Mouse (Mus musculus) thymus, adult 18-20 months (tissue): ENCODE measurements around the gene Gpsm1.
A peak's percentile ranks its signal among the peaks of the same experiment; 100 is the strongest.

ENCODE experiments used
- DNase-seq, 2 experiments: peaks; one replicate each; pipeline ENCODE4 v3.0.0; 2022; ENCODE audit warnings: mixed read lengths in 2 of 2

Gpsm1 gene

GRCm38 (mm10) chr2:26312812-26313211 is 2.5 kb upstream of the Gpsm1 start:
- DNase-seq: no peak

- no peak for DNase-seq
Observed at GRCm38 (mm10) chr2:26313394-26313793, 1.9 kb upstream of the Gpsm1 start.

GRCm38 (mm10) chr2:26314281-26315071 is 839 bp upstream of the Gpsm1 start:
- no peak for DNase-seq

- peak in 1 of 2 experiments; percentile 33 for DNase-seq
Observed at GRCm38 (mm10) chr2:26315925-26316311, 603 bp downstream of the Gpsm1 start.

- no peak for DNase-seq
Observed at GRCm38 (mm10) chr2:26316576-26317246, 1.4 kb downstream of the Gpsm1 start.

GRCm38 (mm10) chr2:26317371-26317770 is 2.1 kb downstream of the Gpsm1 start:
- no peak for DNase-seq

GRCm38 (mm10) chr2:26317991-26318672 is 2.8 kb downstream of the Gpsm1 start:
- no peak for DNase-seq

GRCm38 (mm10) chr2:26319109-26319508 is 3.8 kb downstream of the Gpsm1 start:
- DNase-seq: no peak

GRCm38 (mm10) chr2:26319519-26320244 is 4.4 kb downstream of the Gpsm1 start:
- DNase-seq: no peak

GRCm38 (mm10) chr2:26320245-26321185 is 5.2 kb downstream of the Gpsm1 start:
- no peak for DNase-seq

- no peak for DNase-seq
Observed at GRCm38 (mm10) chr2:26323589-26324325, 8.4 kb downstream of the Gpsm1 start.

- DNase-seq: no peak
Observed at GRCm38 (mm10) chr2:26324917-26325316, 9.6 kb downstream of the Gpsm1 start.

- no peak for DNase-seq
Observed at GRCm38 (mm10) chr2:26325386-26326181, 10.3 kb downstream of the Gpsm1 start.

GRCm38 (mm10) chr2:26327852-26328251 is 12.5 kb downstream of the Gpsm1 start:
- no peak for DNase-seq

GRCm38 (mm10) chr2:26329402-26329801 is 14.1 kb downstream of the Gpsm1 start:
- no peak for DNase-seq

GRCm38 (mm10) chr2:26330056-26330468 is 14.7 kb downstream of the Gpsm1 start:
- no peak for DNase-seq

GRCm38 (mm10) chr2:26330702-26331101 is 15.4 kb downstream of the Gpsm1 start:
- DNase-seq: no peak

- no peak for DNase-seq
Observed at GRCm38 (mm10) chr2:26338302-26339203, 23.2 kb downstream of the Gpsm1 start.

GRCm38 (mm10) chr2:26339204-26339551 is 23.9 kb downstream of the Gpsm1 start:
- DNase-seq: no peak
